Mouse (Mus musculus) hindbrain, postnatal 0 days (tissue): ENCODE results near the gene Spink8. TPM values are rescaled to one million over a fixed set of nuclear protein-coding genes. Genes with fewer than 3 reads are reported as not detected.

Experiments used
- ATAC-seq: fragments of 200-750 bp; cut with Nextera tagmentation; 2 replicates; pipeline ENCODE4 v1.8.0; 2017; ENCODE audit warnings: mild to moderate bottlenecking, moderate TSS enrichment, moderate library complexity
- DNase-seq: peaks from one replicate; pipeline ENCODE4 v3.0.0-alpha.2; 2015; ENCODE audit warnings: low spot score
- H3K27ac ChIP-seq: fragments of 300-500 bp; sonication (generic); 2 replicates; pipeline ENCODE4 v1.5.1; 2014; ENCODE audit warnings: mild to moderate bottlenecking
- H3K27me3 ChIP-seq: fragments of 300-500 bp; sonication (generic); 2 replicates; pipeline ENCODE4 v1.6.1; 2014; ENCODE audit warnings: low read length, mixed read lengths; ENCODE audit not compliant: insufficient read depth
- H3K36me3 ChIP-seq: fragments of 300-500 bp; sonication (generic); 2 replicates; pipeline ENCODE4 v1.6.1; 2014; ENCODE audit warnings: low read length, mixed read lengths; ENCODE audit not compliant: insufficient read depth
- H3K4me1 ChIP-seq: fragments of 300-500 bp; sonication (generic); 2 replicates; pipeline ENCODE4 v1.6.1; 2014; ENCODE audit warnings: antibody characterized with exemption, low read length, mixed read lengths; ENCODE audit not compliant: insufficient read depth
- H3K4me2 ChIP-seq: fragments of 300-500 bp; sonication (generic); 2 replicates; pipeline ENCODE4 v1.6.1; 2014; ENCODE audit warnings: low read depth, mild to moderate bottlenecking, low read length, moderate library complexity, mixed read lengths
- H3K4me3 ChIP-seq: fragments of 300-500 bp; sonication (generic); 2 replicates; pipeline ENCODE4 v1.5.1; 2014; ENCODE audit warnings: low read length
- H3K9ac ChIP-seq: fragments of 300-500 bp; sonication (generic); replicated peaks from 2 replicates; pipeline ENCODE4 v1.6.1; 2014; ENCODE audit warnings: mild to moderate bottlenecking, low read length, moderate library complexity, mixed read lengths
- H3K9me3 ChIP-seq: fragments of 300-500 bp; sonication (generic); 2 replicates; pipeline ENCODE4 v1.6.1; 2016; ENCODE audit warnings: low read length, mixed read lengths
- CTCF ChIP-seq: IDR thresholded peaks from 2 replicates; pipeline ENCODE4 v1.5.1; 2016; ENCODE audit warnings: antibody characterized with exemption, control low read depth, low read depth
- WGBS: fragments of 180-500 bp; shearing (Covaris S2); extraction: QIAGEN DNeasy Blood & Tissue Kit; methylation state at CpG from one replicate; pipeline ENCODE4 v1.1.7; 2014; 5-methylcytosine and 5-hydroxymethylcytosine counted together
- polyA plus RNA-seq: library from polyadenylated mRNA; unstranded; fragments of >200 nt; fragmentation: Nextera tagmentation; extraction: Ambion mirVana; gene quantifications from 2 replicates; pipeline ENCODE4 v1.2.1, GENCODE M21; 2015
- total RNA-seq: library from RNA; depleted of rRNA; stranded (reverse); fragments of >200 nt; gene quantifications from 2 replicates; pipeline ENCODE4 v1.2.3, GENCODE M21; 2014; rRNA removed

Gene Spink8
- total and polyA plus RNA-seq, 2 experiments from 2014 or later = not detected

GRCm38 (mm10) chr9:109862397-109863044, 50.4 kb downstream of the Spink8 start:
- ATAC-seq (peak; percentile 78), DNase-seq (peak; percentile 84)
- Histone ChIP-seq H3K4me3 (no peak overlapping the region), H3K27ac (no peak overlapping the region), H3K36me3 (no peaks in the 10 kb centered on the region), H3K4me2 (peak overlapping the region; percentile 48), H3K9me3 (no peaks in the 10 kb centered on the region), H3K9ac (no peak overlapping the region), H3K4me1 (no peaks in the 10 kb centered on the region), H3K27me3 (no peaks in the 10 kb centered on the region)
- TF ChIP-seq CTCF = peak; percentile 90
- WGBS = 17% methylated on average over 20 of the region's 20 CpGs

- Histone ChIP-seq H3K27me3 (no peaks in the 10 kb centered on the region), H3K9me3 (no peaks in the 10 kb centered on the region), H3K36me3 (no peaks in the 10 kb centered on the region), H3K4me2 (no peak overlapping the region), H3K9ac (no peak overlapping the region), H3K4me3 (no peak overlapping the region), H3K4me1 (no peaks in the 10 kb centered on the region), H3K27ac (no peak overlapping the region)
- TF ChIP-seq CTCF = no peak
- ATAC-seq = no peak
- WGBS = 58% methylated on average over 3 of the region's 3 CpGs
- no peak for DNase-seq
Observed at GRCm38 (mm10) chr9:109863085-109863484, 51.0 kb downstream of the Spink8 start.

GRCm38 (mm10) chr9:109866218-109866617, 54.1 kb downstream of the Spink8 start:
- Histone ChIP-seq H3K9me3 (no peaks in the 10 kb centered on the region), H3K36me3 (no peaks in the 10 kb centered on the region), H3K4me2 (no peak overlapping the region), H3K4me3 (no peak overlapping the region), H3K27ac (no peak overlapping the region), H3K27me3 (no peaks in the 10 kb centered on the region), H3K9ac (no peak overlapping the region), H3K4me1 (no peaks in the 10 kb centered on the region)
- DNase-seq (no peak), ATAC-seq (no peak)
- TF ChIP-seq CTCF = no peak
- WGBS = 87% methylated on average over 2 of the region's 2 CpGs

GRCm38 (mm10) chr9:109870983-109871572, 59.0 kb downstream of the Spink8 start:
- 51% methylated on average over 6 of the region's 6 CpGs for WGBS
- DNase-seq = no peak

GRCm38 (mm10) chr9:109874797-109875691, 63.0 kb downstream of the Spink8 start, which contains the start of gene Cdc25a:
Gene Cdc25a (plus strand): TSS chr9:109875579.
- H3K27ac ChIP-seq = peak within 1 kb of the TSS; percentile 82
- ATAC-seq (peak; percentile 94), DNase-seq (peak; percentile 99)
- H3K9me3 ChIP-seq = no peaks in the 10 kb centered on the region
- H3K4me1 ChIP-seq = peaks cover 5% of the 10 kb centered on the region
- H3K36me3 ChIP-seq = peaks cover 14% of the 10 kb centered on the region; the same call in 1 of the 2 replicates
- 6% methylated on average over 29 of the region's 33 CpGs for WGBS
- peak within 1 kb of the TSS; percentile 74 for H3K9ac ChIP-seq
- peak; percentile 68 for TF ChIP-seq CTCF
- H3K4me2 ChIP-seq = peak within 1 kb of the TSS; percentile 95
- peak within 1 kb of the TSS; percentile 87 for H3K4me3 ChIP-seq
- no peaks in the 10 kb centered on the region for H3K27me3 ChIP-seq

More at GRCm38 (mm10) chr9:109870983-109871572, 59.0 kb downstream of the Spink8 start:
- Histone ChIP-seq H3K27ac (no peak overlapping the region), H3K4me1 (no peaks in the 10 kb centered on the region), H3K27me3 (no peaks in the 10 kb centered on the region), H3K9ac (no peak overlapping the region), H3K4me3 (no peak overlapping the region), H3K9me3 (no peaks in the 10 kb centered on the region), H3K36me3 (no peaks in the 10 kb centered on the region), H3K4me2 (no peak overlapping the region)
- ATAC-seq = no peak
- TF ChIP-seq CTCF = no peak

GRCm38 (mm10) chr9:109875695-109876601, 63.9 kb downstream of the Spink8 start:
- DNase-seq (peak; percentile 70), ATAC-seq (peak; percentile 69)
- peak overlapping the region; percentile 95 for H3K4me2 ChIP-seq
- H3K36me3 ChIP-seq = peaks cover 23% of the 10 kb centered on the region
- H3K9ac ChIP-seq = peak overlapping the region; percentile 74
- under 1% methylated on average over 72 of the region's 76 CpGs for WGBS
- no peaks in the 10 kb centered on the region for H3K27me3 ChIP-seq
- no peak for TF ChIP-seq CTCF
- H3K4me1 ChIP-seq = peaks cover 5% of the 10 kb centered on the region
- peak overlapping the region; percentile 82 for H3K27ac ChIP-seq
- H3K4me3 ChIP-seq = peak overlapping the region; percentile 87
- no peaks in the 10 kb centered on the region for H3K9me3 ChIP-seq

Other genes with a start within 250 kb of the Spink8 start
- not detected in 2 replicates for gene Fbxw15, start 244.0 kb upstream of the Spink8 start, total RNA-seq
- not detected in 2 replicates for gene Fbxw15, start 244.0 kb upstream of the Spink8 start, polyA plus RNA-seq
- not detected in 2 replicates for gene Fbxw24, start 186.2 kb upstream of the Spink8 start, total RNA-seq
- gene Fbxw24, start 186.2 kb upstream of the Spink8 start, polyA plus RNA-seq = not detected in 2 replicates
- gene Fbxw25, start 147.6 kb upstream of the Spink8 start, total RNA-seq = 0.16 TPM in 1 of 2 replicates, not detected in the other
- not detected in 2 replicates for gene Fbxw25, start 147.6 kb upstream of the Spink8 start, polyA plus RNA-seq
- gene Fbxw18, start 109.6 kb upstream of the Spink8 start, total RNA-seq = 0.29 TPM in 1 of 2 replicates, not detected in the other
- 0.11 and 0.19 TPM in 2 replicates for gene Fbxw18, start 109.6 kb upstream of the Spink8 start, polyA plus RNA-seq
- gene Fbxw26, start 66.2 kb upstream of the Spink8 start, total RNA-seq = 0.10 TPM in 1 of 2 replicates, not detected in the other
- not detected in 2 replicates for gene Fbxw26, start 66.2 kb upstream of the Spink8 start, polyA plus RNA-seq
- not detected in 2 replicates for gene Fbxw27, start 21.6 kb upstream of the Spink8 start, total RNA-seq
- gene Fbxw27, start 21.6 kb upstream of the Spink8 start, polyA plus RNA-seq = not detected in 2 replicates
- gene Nme6, start 20.5 kb downstream of the Spink8 start, total RNA-seq = 30.8 and 43.1 TPM in 2 replicates
- 47.2 and 52.9 TPM in 2 replicates for gene Nme6, start 20.5 kb downstream of the Spink8 start, polyA plus RNA-seq
- gene Camp, start 37.3 kb downstream of the Spink8 start, total RNA-seq = 0.21 TPM in 1 of 2 replicates, not detected in the other
- 0.91 and 1.3 TPM in 2 replicates for gene Camp, start 37.3 kb downstream of the Spink8 start, polyA plus RNA-seq
- 11.0 and 12.4 TPM in 2 replicates for gene Cdc25a, start 63.3 kb downstream of the Spink8 start, total RNA-seq
- 8.1 and 10.4 TPM in 2 replicates for gene Cdc25a, start 63.3 kb downstream of the Spink8 start, polyA plus RNA-seq
- gene Map4, start 119.2 kb downstream of the Spink8 start, total RNA-seq = 247 and 254 TPM in 2 replicates
- 196 and 207 TPM in 2 replicates for gene Map4, start 119.2 kb downstream of the Spink8 start, polyA plus RNA-seq